Mouse (Mus musculus) embryonic facial prominence, embryonic 11.5 days (tissue): ENCODE measurements around the gene Pex11b. TPM values are rescaled to one million over a fixed set of nuclear protein-coding genes. Genes with fewer than 3 reads are reported as not detected.

ENCODE experiments used
- ATAC-seq: fragments of 200-750 bp; cut with Nextera tagmentation; replicated peaks from 2 replicates; pipeline ENCODE4 v1.8.0; 2017; ENCODE audit warnings: low read depth; ENCODE audit not compliant: insufficient number of reproducible peaks, low FRiP score, low TSS enrichment
- DNase-seq: peaks from one replicate; pipeline ENCODE4 v3.0.0-alpha.2; 2015; ENCODE audit warnings: low spot score
- H3K27ac ChIP-seq: fragments of 300-500 bp; sonication (generic); replicated peaks from 2 replicates; pipeline ENCODE4 v1.5.1; 2014; ENCODE audit warnings: mild to moderate bottlenecking, low read depth, low read length, control low read depth
- H3K27me3 ChIP-seq: fragments of 300-500 bp; sonication (generic); 2 replicates; pipeline ENCODE4 v1.6.1; 2014; ENCODE audit warnings: mild to moderate bottlenecking, low read length, moderate library complexity, mixed read lengths; ENCODE audit not compliant: control insufficient read depth, insufficient read depth
- H3K36me3 ChIP-seq: fragments of 300-500 bp; sonication (generic); replicated peaks from 2 replicates; pipeline ENCODE4 v1.6.1; 2014; ENCODE audit warnings: low read depth, mild to moderate bottlenecking, low read length, moderate library complexity, mixed read lengths; ENCODE audit not compliant: control insufficient read depth, insufficient read depth
- H3K4me1 ChIP-seq: fragments of 300-500 bp; sonication (generic); 2 replicates; pipeline ENCODE4 v1.6.1; 2014; ENCODE audit warnings: low read length, mixed read lengths; ENCODE audit not compliant: control insufficient read depth, insufficient read depth
- H3K4me2 ChIP-seq: fragments of 300-500 bp; sonication (generic); 2 replicates; pipeline ENCODE4 v1.6.1; 2014; ENCODE audit warnings: low read depth, mild to moderate bottlenecking, control low read depth, low read length, moderate library complexity
- H3K4me3 ChIP-seq: fragments of 300-500 bp; sonication (generic); 2 replicates; pipeline ENCODE4 v1.5.1; 2014; ENCODE audit warnings: low read depth, low read length, control low read depth
- H3K9ac ChIP-seq: fragments of 300-500 bp; sonication (generic); replicated peaks from 2 replicates; pipeline ENCODE4 v1.6.1; 2014; ENCODE audit warnings: mild to moderate bottlenecking, control low read depth, low read length
- H3K9me3 ChIP-seq: fragments of 300-500 bp; sonication (generic); replicated peaks from 2 replicates; pipeline ENCODE4 v1.6.1; 2016; ENCODE audit warnings: mild to moderate bottlenecking, low read length, inconsistent platforms, mixed read lengths; ENCODE audit not compliant: control insufficient read depth
- WGBS: fragments of 180-500 bp; shearing (Covaris S2); extraction: QIAGEN DNeasy Blood & Tissue Kit; methylation state at CpG from one replicate; pipeline ENCODE4 v1.1.7; 2014; 5-methylcytosine and 5-hydroxymethylcytosine counted together
- polyA plus RNA-seq: library from polyadenylated mRNA; unstranded; fragments of >200 nt; fragmentation: Nextera tagmentation; extraction: Ambion mirVana; gene quantifications from 2 replicates; pipeline ENCODE4 v1.2.1, GENCODE M21; 2014

Gene Pex11b
- 54.7 and 62.3 TPM in 2 replicates for polyA plus RNA-seq

DNA sequence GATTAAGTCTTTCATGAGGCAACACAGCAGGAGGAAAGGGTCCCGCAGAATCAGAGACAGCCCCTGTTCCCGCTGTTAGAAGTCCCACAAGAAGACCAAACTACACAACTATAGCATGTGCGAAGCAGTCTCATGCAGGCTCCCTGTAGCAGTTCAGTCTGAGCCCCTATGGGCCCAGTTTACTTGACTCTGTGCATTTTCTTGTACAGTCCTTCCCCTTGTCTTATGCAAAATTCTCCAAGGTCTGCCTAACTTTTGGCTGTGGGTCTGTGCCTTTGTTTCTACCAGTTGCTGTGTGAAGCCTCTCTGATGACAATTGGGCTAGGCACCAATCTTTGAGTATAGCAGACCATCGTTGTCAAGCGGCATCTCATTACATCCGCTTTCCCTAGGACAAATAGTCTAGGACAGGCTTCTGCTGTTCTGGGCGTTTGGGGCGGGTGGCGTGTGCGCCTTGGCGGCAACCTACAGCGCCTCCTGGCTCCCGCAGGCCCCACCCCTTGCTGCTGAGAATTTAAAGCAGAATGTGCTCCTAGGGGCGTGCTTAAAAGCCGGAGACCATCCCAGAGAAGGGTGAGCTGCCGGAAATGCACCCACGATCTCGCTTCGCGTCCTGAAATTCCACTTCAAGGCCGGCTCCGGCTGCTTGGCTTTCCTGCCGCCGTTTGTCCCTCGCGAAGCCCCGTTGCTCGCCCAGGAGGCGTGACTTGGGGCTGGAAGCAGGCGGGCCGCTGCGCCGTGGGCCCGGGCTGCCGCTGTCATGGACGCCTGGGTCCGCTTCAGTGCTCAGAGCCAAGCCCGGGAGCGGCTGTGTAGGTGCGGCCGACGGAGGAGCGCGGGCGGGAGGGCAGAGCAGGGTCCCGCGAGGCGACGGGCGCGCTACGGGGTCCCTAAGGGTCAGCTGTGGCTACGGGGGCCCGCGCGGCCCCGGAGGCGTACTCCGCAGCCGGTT, at the start of gene Pex11b, which contains the start of gene Gm42957:
TSS of gene Pex11b (plus strand) at position 449 of the 952 bp plus-strand sequence.
TSS of gene Gm42957 (plus strand) at position 547 of the 952 bp plus-strand sequence.
- Histone ChIP-seq H3K4me3 (peak within 1 kb of the TSS; percentile 93), H3K27ac (peak within 1 kb of the TSS; percentile 43), H3K36me3 (peaks cover 4% of the 10 kb centered on the region), H3K4me2 (peak within 1 kb of the TSS; percentile 81), H3K9me3 (no peaks in the 10 kb centered on the region), H3K27me3 (no peaks in the 10 kb centered on the region), H3K4me1 (no peaks in the 10 kb centered on the region), H3K9ac (peak within 1 kb of the TSS; percentile 96)
- WGBS, result 1% methylated on average over 60 of the region's 60 CpGs
- peak; percentile 84 for DNase-seq
- peak; percentile 88 for ATAC-seq

DNA sequence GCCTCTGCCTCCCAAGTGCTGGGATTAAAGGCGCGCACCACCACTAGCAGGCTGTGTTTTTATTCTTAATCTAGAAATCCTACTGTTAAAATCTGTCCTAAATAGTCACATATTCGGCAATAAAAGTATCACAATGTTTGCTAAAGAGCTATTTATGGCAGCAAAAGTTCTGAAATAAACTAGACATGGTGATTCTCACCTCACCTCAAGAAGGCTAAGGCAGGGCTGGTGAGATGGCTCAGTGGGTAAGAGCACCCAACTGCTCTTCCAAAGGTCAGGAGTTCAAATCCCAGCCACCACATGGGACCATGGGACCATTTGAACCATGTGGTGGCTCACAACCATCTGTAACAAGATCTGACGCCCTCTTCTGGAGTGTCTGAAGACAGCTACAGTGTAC, 44.5 kb upstream of the Pex11b start:
- Histone ChIP-seq H3K4me1 (no peaks in the 10 kb centered on the region), H3K9ac (no peak overlapping the region), H3K36me3 (no peaks in the 10 kb centered on the region), H3K27ac (no peak overlapping the region), H3K4me2 (no peak overlapping the region), H3K4me3 (no peak overlapping the region), H3K9me3 (no peaks in the 10 kb centered on the region), H3K27me3 (peaks cover 4% of the 10 kb centered on the region)
- no peak for ATAC-seq
- 77% methylated on average over 4 of the region's 4 CpGs for WGBS
- DNase-seq, result no peak

DNA sequence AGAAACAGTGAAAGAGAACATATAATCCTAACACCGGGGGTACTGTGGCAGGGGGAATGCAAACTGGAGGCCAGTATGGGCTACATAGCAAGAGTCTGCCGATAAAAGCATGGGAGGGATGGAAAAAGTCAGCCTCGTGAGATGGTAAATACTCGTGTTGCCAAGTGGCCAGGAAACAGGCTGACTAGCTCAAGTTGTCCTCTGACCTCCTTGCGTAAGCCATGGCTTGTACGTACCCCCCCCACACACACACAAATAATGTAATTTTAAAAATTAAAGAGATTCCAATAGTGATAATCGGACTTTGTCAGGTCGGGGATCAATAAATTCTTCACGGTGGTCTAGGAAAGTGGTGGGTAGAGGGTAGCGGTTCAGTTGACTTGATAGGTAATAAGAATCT, 41.8 kb upstream of the Pex11b start:
- Histone ChIP-seq H3K9me3 (no peaks in the 10 kb centered on the region), H3K4me2 (peak overlapping the region; percentile 65), H3K9ac (peak overlapping the region; percentile 69), H3K27ac (no peak overlapping the region), H3K4me3 (peak overlapping the region; percentile 61), H3K4me1 (peaks cover 6% of the 10 kb centered on the region), H3K27me3 (peaks cover 8% of the 10 kb centered on the region), H3K36me3 (no peaks in the 10 kb centered on the region)
- ATAC-seq (no peak), DNase-seq (no peak)
- 1% methylated on average over 10 of the region's 10 CpGs for WGBS

DNA sequence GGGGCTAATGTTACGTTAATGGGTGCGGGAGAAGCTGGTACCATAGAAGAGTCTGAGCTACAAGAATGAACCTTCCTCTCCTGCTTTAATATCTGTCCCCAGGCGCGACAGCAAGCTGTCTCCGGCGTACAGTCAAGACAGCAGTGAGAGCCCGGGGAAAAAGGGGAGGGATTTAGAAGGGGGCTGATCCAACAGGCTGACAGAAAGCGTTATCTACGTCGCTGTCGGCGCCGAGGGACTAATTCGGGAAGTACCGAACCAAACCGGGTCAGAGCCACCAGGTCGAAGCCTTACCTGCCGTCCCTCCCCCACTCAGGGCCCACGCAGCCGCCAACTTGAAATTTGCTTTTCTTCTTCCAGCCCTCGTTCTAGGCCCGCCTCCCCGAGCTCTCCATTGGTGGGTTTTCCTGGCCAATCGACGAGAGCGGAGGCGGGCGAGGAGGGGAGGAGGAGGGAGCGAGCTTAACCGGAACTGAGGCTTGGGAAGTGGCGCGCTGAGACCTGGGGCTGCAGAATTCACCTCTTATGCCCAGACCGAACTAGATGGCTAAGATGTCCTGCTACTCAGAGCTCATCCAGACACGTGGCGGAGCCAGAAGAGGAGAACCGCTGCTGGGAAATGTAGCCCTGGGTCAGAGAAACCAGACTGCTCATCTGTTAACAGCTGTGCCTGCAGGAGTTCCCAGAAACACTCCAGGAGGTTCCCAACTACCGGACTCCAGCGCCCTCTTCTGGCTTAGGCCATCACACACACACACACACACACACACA, 41.2 kb upstream of the Pex11b start, which contains the start of gene Polr3gl:
TSS of gene Polr3gl (minus strand) at position 392 of the 771 bp plus-strand sequence.
- peaks cover 6% of the 10 kb centered on the region for H3K4me1 ChIP-seq
- H3K9me3 ChIP-seq, result no peaks in the 10 kb centered on the region
- no peaks in the 10 kb centered on the region for H3K36me3 ChIP-seq
- ATAC-seq, result peak; percentile 76
- DNase-seq, result peak; percentile 95
- WGBS, result under 1% methylated on average over 38 of the region's 38 CpGs
- H3K27me3 ChIP-seq, result peaks cover 10% of the 10 kb centered on the region
- peak within 1 kb of the TSS; percentile 69 for H3K9ac ChIP-seq
- H3K27ac ChIP-seq, result peak within 1 kb of the TSS; percentile 70; the same call in 1 of the 2 replicates
- H3K4me3 ChIP-seq, result peak within 1 kb of the TSS; percentile 61
- peak within 1 kb of the TSS; percentile 65 for H3K4me2 ChIP-seq

DNA sequence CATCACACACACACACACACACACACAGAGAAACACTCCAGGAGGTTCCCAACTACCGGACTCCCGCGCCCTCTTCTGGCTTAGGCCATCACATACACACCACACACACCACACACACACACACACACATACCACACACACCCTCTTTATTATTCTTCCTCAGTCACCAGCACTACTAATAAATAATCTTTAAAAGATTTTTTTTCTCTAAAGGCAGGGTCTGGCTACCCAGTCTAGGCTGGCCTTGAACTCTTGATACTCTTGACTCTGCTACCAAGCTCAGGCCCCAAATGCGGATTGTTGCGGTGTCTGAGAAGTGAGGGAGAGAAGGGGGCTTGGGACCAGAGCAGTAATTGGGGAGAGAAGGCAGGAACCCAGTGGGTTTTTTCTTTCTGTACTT, 40.3 kb upstream of the Pex11b start:
- DNase-seq, result no peak
- Histone ChIP-seq H3K27ac (no peak overlapping the region), H3K9me3 (no peaks in the 10 kb centered on the region), H3K4me3 (no peak overlapping the region), H3K4me2 (no peak overlapping the region), H3K36me3 (no peaks in the 10 kb centered on the region), H3K9ac (no peak overlapping the region), H3K4me1 (peaks cover 6% of the 10 kb centered on the region), H3K27me3 (peaks cover 13% of the 10 kb centered on the region)
- 78% methylated on average over 5 of the region's 5 CpGs for WGBS
- no peak for ATAC-seq

DNA sequence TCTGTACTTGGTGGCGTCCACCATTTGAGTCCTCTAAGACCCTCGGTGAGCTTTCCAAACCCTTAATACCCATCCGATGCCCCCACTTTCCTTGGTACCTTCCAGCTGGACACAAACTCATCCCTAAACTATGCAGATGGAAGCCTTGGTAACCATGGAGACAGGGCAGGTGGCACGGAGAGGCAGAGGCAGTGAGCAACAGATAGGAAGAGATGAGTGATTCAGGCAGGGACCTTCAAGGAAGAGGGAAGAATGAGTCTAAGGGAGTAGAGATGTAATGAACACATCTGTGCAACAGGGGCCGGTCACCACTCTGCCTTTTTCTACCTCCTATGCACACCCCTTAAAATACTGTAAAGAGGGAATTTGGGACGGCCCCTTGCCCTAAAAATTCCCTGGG, 39.5 kb upstream of the Pex11b start:
- Histone ChIP-seq H3K9me3 (no peaks in the 10 kb centered on the region), H3K36me3 (no peaks in the 10 kb centered on the region), H3K4me2 (no peak overlapping the region), H3K4me1 (peaks cover 6% of the 10 kb centered on the region), H3K27me3 (peaks cover 13% of the 10 kb centered on the region), H3K4me3 (no peak overlapping the region), H3K9ac (no peak overlapping the region), H3K27ac (no peak overlapping the region)
- ATAC-seq (no peak), DNase-seq (no peak)
- WGBS, result 21% methylated on average over 6 of the region's 6 CpGs

DNA sequence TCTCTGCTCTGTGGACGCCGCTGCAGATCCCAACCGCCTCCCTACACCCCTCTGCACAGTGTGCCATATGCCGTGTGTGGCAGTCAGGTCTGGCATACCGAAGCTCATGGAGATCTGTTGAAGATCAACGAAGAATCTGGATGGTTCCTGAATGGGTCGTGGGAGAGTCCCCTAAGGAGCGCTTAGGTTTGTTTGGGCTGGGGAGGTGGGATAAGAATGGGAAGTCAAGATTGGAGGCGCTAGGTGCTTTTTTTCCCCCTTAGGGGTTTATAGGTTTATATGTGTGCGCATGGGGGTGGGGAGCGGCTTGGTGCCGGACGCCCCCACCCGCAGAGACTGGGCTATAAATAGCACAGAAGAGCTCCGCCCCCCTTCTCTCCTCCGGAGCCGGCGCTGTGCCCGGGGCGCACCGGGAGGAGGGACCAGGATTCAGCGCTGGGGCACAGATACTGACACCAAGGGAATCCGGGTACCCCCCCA, 38.9 kb upstream of the Pex11b start, which contains the start of gene Ankrd34a:
TSS of gene Ankrd34a (plus strand) at position 409 of the 480 bp plus-strand sequence.
- Histone ChIP-seq H3K9ac (peak within 1 kb of the TSS; percentile 63), H3K4me1 (peaks cover 6% of the 10 kb centered on the region), H3K36me3 (no peaks in the 10 kb centered on the region), H3K27me3 (peaks cover 13% of the 10 kb centered on the region), H3K9me3 (no peaks in the 10 kb centered on the region), H3K4me3 (peak within 1 kb of the TSS; percentile 40), H3K4me2 (peak within 1 kb of the TSS; percentile 98), H3K27ac (no peak within 1 kb of the TSS)
- ATAC-seq (no peak), DNase-seq (peak; percentile 19)
- under 1% methylated on average over 19 of the region's 23 CpGs for WGBS
